Mouse (Mus musculus) testis, postnatal 14 days (tissue): ENCODE measurements at regions not wholly inside any gene's neighbourhood (a gene's known extent, or its start where the extent isn't known, plus 50 kb on each side); places are given as distances from the start of the nearest gene placed in this dataset.

Experiments used
- DNase-seq: peaks from one replicate; pipeline ENCODE4 v3.0.0; 2021; ENCODE audit warnings: low spot score

- DNase-seq = no peak
Measured at GRCm38 (mm10) chr13:107627073-107627472, 417.2 kb upstream of the Smim15 start.

- no peak for DNase-seq
Measured at GRCm38 (mm10) chr13:107626670-107627069, 417.6 kb upstream of the Smim15 start.

GRCm38 (mm10) chr13:107621337-107621736 is 422.9 kb upstream of the Smim15 start:
- DNase-seq = no peak

- no peak for DNase-seq
Measured at GRCm38 (mm10) chr13:107620887-107621286, 423.4 kb upstream of the Smim15 start.

- DNase-seq = no peak
Measured at GRCm38 (mm10) chr13:107620210-107620609, 424.0 kb upstream of the Smim15 start.

GRCm38 (mm10) chr13:107619430-107619927 is 424.8 kb upstream of the Smim15 start:
- DNase-seq = no peak

GRCm38 (mm10) chr13:107618796-107619429 is 425.3 kb upstream of the Smim15 start:
- DNase-seq = no peak

GRCm38 (mm10) chr13:107618369-107618771 is 425.9 kb upstream of the Smim15 start:
- DNase-seq = no peak

GRCm38 (mm10) chr13:107617582-107617981 is 426.7 kb upstream of the Smim15 start:
- DNase-seq = no peak

GRCm38 (mm10) chr13:107616775-107617174 is 427.5 kb upstream of the Smim15 start:
- no peak for DNase-seq

- DNase-seq = no peak
Measured at GRCm38 (mm10) chr13:107608996-107609503, 435.2 kb upstream of the Smim15 start.

- DNase-seq = no peak
Measured at GRCm38 (mm10) chr13:107607294-107607693, 437.0 kb upstream of the Smim15 start.

GRCm38 (mm10) chr13:107602149-107602548 is 442.1 kb upstream of the Smim15 start:
- no peak for DNase-seq

GRCm38 (mm10) chr13:107601132-107601439 is 443.2 kb upstream of the Smim15 start:
- no peak for DNase-seq

GRCm38 (mm10) chr13:107600331-107601131 is 443.7 kb upstream of the Smim15 start:
- no peak for DNase-seq

- DNase-seq = no peak
Measured at GRCm38 (mm10) chr13:107599094-107599644, 445.1 kb upstream of the Smim15 start.

- no peak for DNase-seq
Measured at GRCm38 (mm10) chr13:107598391-107598790, 445.9 kb upstream of the Smim15 start.

GRCm38 (mm10) chr13:107597217-107597616 is 447.0 kb upstream of the Smim15 start:
- DNase-seq = no peak

GRCm38 (mm10) chr13:107596183-107596582 is 448.1 kb upstream of the Smim15 start:
- DNase-seq = no peak

GRCm38 (mm10) chr13:107588399-107589002 is 455.7 kb upstream of the Smim15 start:
- no peak for DNase-seq

- DNase-seq = no peak
Measured at GRCm38 (mm10) chr13:107587678-107588077, 456.6 kb upstream of the Smim15 start.

GRCm38 (mm10) chr13:107585936-107586335 is 458.3 kb upstream of the Smim15 start:
- DNase-seq = no peak

- DNase-seq = no peak
Measured at GRCm38 (mm10) chr13:107585353-107585752, 458.9 kb upstream of the Smim15 start.
